Mouse (Mus musculus): ENCODE data around the gene Gcc1.

Gene Gcc1

DNA sequence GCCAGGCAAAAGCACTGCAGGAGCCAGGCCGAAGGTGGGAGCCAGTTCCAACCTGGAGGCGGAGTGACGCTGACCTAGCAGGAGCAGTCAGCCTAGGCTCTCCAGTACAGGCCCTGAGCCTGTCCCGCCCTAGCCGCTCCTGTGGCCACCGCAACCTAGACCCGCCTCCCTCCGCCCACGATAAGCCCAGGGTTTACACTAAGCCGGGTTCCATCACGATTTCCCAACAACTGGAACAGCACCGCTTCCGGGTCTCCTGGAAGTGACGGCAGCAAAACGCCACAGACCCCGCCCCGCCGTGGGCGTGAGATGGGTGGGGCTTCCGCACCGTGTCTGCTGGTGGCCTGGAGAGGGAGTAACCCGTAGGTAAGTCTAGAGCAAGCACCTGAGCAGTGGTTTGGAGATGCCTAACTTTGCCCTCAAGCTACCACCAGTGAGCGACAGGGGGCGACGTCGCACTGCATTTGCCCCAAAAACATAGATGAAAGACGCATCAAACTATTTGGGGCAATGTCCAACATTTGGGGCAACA, 6.7 kb downstream of the Gcc1 start:
- peak; percentile 79 for DNase-seq (ENCODE audit: low spot score)

DNA sequence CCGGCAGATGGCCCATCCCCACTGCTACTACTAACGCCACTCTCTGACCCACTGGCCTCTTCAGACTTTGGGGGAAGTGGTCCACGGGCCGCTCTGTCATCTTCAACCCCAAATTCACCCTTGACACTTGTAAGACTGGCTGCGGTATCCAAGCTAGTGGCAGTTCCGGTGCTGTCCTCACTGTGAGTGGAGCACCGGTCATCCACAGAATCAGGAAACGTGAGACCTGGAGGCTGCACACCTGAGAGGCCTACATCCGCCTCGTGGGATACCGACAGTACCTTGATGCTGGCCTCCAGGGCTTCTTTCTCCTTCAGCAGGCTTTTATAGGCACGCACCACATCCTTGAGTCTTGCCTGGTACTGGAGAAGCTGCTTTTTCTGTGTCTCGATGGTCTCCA, 7.3 kb downstream of the Gcc1 start:
- DNase-seq (ENCODE audit: low spot score) = no peak

- no peak for DNase-seq (ENCODE audit: low spot score)
Measured at GRCm38 (mm10) chr6:28420361-28420760, 7.8 kb downstream of the Gcc1 start.

DNA sequence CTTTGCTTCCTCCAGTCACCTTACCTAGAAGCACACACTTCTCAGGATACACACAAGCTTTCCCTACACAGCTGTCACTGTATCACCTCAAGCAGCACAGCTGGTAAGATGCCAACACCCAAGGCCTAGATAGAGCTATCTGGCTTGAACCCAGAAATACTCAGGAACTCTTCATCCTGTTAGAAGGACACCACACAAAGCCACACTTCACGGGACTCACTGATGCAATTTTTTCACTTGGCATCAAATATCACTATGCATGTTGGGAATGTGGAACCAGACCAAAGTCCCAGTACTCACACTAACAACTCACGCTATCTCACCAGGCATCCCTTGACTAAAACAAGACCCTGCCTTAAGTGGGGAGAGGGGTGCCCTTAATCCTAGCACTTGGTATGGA, 8.5 kb downstream of the Gcc1 start:
- no peak for DNase-seq (ENCODE audit: low spot score)

DNA sequence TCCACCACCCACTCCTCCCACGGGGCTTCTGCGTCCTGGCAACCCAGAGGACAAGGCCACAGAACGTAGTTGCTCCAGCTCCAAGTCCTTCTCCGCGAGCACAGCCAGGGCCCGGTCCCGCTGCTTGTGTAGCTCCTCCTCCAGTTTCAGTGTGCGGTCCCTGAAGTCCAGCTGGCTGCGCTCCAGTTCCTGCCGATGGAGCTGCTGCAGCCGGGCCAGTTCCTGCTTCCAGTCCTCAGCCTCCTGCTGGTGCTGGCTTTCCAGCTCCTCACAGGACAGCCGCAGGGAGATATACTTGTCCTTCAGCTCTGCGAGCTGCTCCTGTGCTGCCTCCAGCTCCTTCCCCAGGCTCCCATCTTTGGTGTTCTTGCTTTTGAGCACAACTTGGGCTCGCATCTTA, 9.7 kb downstream of the Gcc1 start:
- DNase-seq (ENCODE audit: low spot score) = no peak

GRCm38 (mm10) chr6:28416981-28417380, 11.2 kb downstream of the Gcc1 start:
- DNase-seq (ENCODE audit: low spot score) = no peak

DNA sequence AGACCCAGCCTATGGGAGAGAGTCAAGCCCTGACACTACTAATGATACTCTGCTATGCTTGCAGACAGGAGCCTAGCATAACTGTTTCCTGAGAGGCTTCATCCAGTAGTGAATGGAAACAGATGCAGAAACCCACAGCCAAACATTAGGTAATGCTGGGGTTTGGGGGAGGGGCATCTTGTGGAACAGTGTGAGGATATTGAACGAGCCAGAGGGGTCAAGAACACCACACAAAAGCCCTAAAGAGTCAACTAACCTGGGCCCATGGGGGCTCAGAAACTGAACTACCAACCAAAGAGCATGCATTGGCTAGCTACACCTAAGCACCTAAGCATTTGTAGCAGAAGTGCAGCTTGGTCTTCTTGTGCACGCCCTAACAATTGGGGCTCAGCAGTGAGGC, 17.0 kb downstream of the Gcc1 start:
- DNase-seq (ENCODE audit: low spot score) = no peak

GRCm38 (mm10) chr6:28410053-28410452, 18.1 kb downstream of the Gcc1 start:
- DNase-seq (ENCODE audit: low spot score) = no peak

- DNase-seq (ENCODE audit: low spot score) = no peak
Measured at GRCm38 (mm10) chr6:28399791-28400190, 28.4 kb downstream of the Gcc1 start.

- DNase-seq (ENCODE audit: low spot score) = no peak
Measured at GRCm38 (mm10) chr6:28398726-28399125, 29.5 kb downstream of the Gcc1 start.

DNA sequence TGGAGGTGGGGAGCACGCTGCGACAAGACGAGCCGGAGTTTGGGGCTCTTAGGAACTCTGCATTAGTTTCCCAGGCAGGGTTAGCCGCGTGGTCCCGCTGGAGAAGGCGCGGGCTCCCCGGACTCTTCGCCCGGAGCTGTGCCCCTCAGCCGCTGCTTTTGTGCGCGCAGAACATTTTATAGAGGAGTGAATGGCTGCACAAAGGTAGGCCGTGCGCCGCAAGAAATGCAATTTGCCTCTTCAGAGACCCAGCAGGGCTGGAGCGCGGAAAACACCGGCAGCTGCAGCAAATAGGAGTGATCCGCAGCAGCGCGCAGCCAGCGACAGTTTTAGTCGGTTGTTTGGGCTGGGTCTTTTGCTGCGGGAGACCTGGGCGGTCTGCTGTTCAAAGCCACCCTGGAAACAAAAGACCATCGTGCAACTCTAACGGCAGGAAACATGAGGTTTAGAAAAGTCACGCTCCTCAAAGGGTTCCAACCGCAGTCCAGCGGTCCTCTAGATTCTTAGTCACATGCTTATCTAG, 30.4 kb downstream of the Gcc1 start, which contains the start of gene Zfp800:
Gene Zfp800, minus strand, starts transcription at position 325 of the 523 bp plus-strand sequence.
- no peak for DNase-seq (ENCODE audit: low spot score)

DNA sequence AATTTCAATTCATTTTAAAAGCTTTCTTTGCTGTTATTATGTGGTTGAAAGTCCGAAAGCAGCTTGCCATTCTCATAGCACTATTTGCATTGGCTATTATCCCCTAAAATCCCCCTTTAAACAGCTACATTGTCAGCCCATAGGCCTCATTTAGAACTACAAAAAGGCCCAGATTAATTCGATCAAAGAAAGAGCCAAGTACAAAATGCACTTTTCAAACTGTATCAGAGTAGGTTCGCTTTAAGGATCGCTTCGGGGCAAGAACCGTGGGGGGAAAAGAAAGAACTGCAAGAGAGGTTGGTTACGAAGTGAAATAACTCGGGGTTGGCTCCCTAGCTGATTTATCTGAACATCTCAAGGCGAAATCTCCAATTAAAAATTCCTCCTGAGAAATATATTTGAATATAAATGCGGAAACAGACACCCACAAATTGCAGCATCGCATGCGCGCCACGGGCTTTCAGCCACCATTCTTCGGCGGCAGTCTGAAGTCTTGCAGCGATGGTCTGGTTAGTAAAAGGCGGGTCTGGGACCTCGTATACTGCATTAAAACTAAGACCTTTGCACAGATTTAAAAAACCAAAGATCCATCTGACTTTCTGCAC, 31.2 kb downstream of the Gcc1 start:
- no peak for DNase-seq (ENCODE audit: low spot score)

DNA sequence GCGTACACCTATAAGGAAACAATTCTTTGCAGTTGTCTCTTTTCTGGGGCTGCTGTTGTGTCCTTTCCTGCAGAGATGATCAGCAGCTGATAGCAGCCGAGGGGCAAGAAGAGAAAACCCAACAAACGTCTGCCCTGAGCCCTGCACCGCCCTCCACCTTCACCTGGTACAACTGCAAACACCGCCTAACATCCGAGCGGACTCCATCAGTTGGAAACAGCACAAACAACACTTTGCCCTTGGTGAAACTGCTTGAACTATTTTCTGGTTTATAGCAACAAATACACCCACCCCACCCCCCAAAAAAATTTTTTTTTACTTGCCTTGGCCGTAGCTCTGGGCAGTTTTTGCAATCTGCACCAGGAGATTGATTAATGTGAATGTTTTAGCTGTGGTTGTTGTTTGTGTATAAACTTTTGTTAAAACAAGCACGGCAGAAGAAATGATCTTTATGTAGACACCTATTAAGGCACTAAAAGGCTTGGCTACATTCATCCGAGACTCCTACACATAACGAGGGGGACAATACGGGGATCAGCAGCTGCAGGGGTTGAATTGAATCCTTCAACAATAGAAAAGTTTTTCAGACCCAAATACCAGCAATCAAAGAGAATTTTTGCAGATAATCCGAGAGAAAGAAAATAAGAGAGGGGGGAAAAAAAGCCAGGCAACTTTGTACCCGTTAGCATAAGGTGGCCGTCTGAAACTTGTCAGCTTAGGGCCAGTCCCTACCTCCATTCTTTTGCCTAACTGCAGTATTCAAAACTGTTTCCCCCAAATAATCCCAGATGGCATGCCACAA, 31.9 kb downstream of the Gcc1 start:
- no peak for DNase-seq (ENCODE audit: low spot score)

- no peak for DNase-seq (ENCODE audit: low spot score)
Measured at GRCm38 (mm10) chr6:28389038-28389437, 39.2 kb downstream of the Gcc1 start.

GRCm38 (mm10) chr6:28385169-28385568, 43.0 kb downstream of the Gcc1 start:
- DNase-seq (ENCODE audit: low spot score) = no peak

- DNase-seq (ENCODE audit: low spot score) = no peak
Measured at GRCm38 (mm10) chr6:28381983-28382382, 46.2 kb downstream of the Gcc1 start.

GRCm38 (mm10) chr6:28369966-28370683, 58.1 kb downstream of the Gcc1 start:
- no peak for DNase-seq (ENCODE audit: low spot score)

DNA sequence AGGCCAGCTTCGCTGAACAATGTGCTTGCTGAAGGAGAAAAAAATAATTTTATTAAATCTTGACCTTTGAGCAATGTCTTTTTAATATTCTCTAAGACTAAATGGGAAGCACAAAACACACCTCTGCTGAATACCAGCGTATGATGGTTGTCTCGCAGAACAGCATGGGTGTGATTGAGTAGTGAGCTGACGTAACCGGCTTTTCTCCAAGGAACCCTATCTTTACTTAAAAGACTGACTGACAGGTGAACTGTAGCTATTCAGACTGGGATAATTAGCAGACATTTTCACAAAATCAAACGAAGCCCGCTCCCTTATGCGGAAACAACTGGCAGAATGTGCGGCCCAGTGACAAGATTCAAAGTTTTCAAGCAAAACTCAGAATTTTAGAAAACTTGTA, 60.6 kb downstream of the Gcc1 start:
- no peak for DNase-seq (ENCODE audit: low spot score)

All from layer of hippocampus, adult 9-10 months (tissue).